Mouse (Mus musculus) cerebellum, adult 2 months (tissue): Measurements from ENCODE around the gene Gtf3a.

Experiments used
- CTCF ChIP-seq: fragments of 200-500 bp; IDR thresholded peaks from 2 replicates; pipeline ENCODE4 v1.5.1; 2011; ENCODE audit warnings: low read depth, mild to moderate bottlenecking, control low read depth, low read length, moderate library complexity, borderline replicate concordance; ENCODE audit not compliant: insufficient read depth
- POLR2A ChIP-seq: fragments of 200-500 bp; IDR thresholded peaks from 2 replicates; pipeline ENCODE4 v1.6.1; 2011; ENCODE audit warnings: low read length, control low read depth, borderline replicate concordance; ENCODE audit not compliant: insufficient read depth

DNA sequence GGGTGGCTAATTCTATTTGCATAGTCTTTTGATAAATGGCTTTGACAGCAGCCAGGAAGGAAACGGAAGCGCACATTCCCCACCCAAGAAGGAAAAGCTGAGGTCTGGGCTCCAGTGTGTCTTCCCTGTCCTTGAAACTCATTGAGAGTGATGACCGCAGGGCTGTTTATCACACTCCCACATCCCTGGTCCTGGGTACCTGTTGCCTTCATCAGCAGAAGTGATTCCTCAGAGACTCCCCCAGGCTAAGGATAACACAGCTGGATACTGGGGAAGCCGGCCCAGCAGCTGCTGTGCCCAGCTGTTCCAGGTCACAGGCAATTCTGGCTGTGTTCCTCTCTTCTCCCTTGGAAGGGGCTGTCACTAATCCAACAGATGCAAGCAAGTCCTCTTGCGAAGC is 40.9 kb upstream of the Gtf3a start:
- TF ChIP-seq POLR2A (no peak), CTCF (no peak)
